Mouse (Mus musculus) MEL (cell line): ENCODE measurements at regions not wholly inside any gene's neighbourhood (a gene's known extent, or its start where the extent isn't known, plus 50 kb on each side); places are given as distances from the start of the nearest gene placed in this dataset.

Experiments
- DNase-seq: peaks from one replicate; pipeline ENCODE4 v3.0.0; 2011; ENCODE audit warnings: low read depth, low spot score
- H3K27ac ChIP-seq: 2 replicates; pipeline ENCODE4 v1.5.1; 2012; ENCODE audit warnings: low read depth, mild to moderate bottlenecking, control low read depth, low read length, moderate library complexity; ENCODE audit not compliant: control insufficient read depth
- H3K27me3 ChIP-seq, 2 experiments: fragments of 150-350 bp in 1 of 2; sonication (generic) in 1 of 2; 2 replicates each; pipeline ENCODE4 v1.6.1; 2012; ENCODE audit warnings: low read length in 2 of 2, mild to moderate bottlenecking in 2 of 2, improper control_type of control experiment in 1 of 2, moderate library complexity in 1 of 2; ENCODE audit not compliant: insufficient read depth in 2 of 2, control insufficient read depth in 1 of 2
- H3K36me3 ChIP-seq, 2 experiments: 2 replicates each; pipeline ENCODE4 v1.6.1; 2012 to 2014; ENCODE audit warnings: low read length in 2 of 2, improper control_type of control experiment in 1 of 2, inconsistent platforms in 1 of 2, mild to moderate bottlenecking in 1 of 2; ENCODE audit not compliant: insufficient read depth in 2 of 2, control insufficient read depth in 1 of 2
- H3K4me1 ChIP-seq, 2 experiments: fragments of 150-350 bp in 1 of 2; sonication (generic) in 1 of 2; 2 replicates each; pipeline ENCODE4 v1.6.1; 2012; ENCODE audit warnings: low read length in 2 of 2, improper control_type of control experiment in 1 of 2, mild to moderate bottlenecking in 1 of 2; ENCODE audit not compliant: insufficient read depth in 2 of 2, control insufficient read depth in 1 of 2
- H3K4me3 ChIP-seq, 2 experiments: fragments of 150-350 bp in 1 of 2; sonication (generic) in 1 of 2; 2 replicates each; pipeline ENCODE4 v1.5.1; 2012; ENCODE audit warnings: low read depth in 2 of 2, low read length in 2 of 2, mild to moderate bottlenecking in 2 of 2, moderate library complexity in 2 of 2, control low read depth in 1 of 2, improper control_type of control experiment in 1 of 2; ENCODE audit not compliant: control insufficient read depth in 1 of 2, insufficient read depth in 1 of 2
- H3K79me2 ChIP-seq: 2 replicates; pipeline ENCODE4 v1.6.1; 2012; ENCODE audit warnings: mild to moderate bottlenecking, low read length, moderate library complexity; ENCODE audit not compliant: control insufficient read depth, poor library complexity, insufficient read depth
- H3K9ac ChIP-seq: 2 replicates; pipeline ENCODE4 v1.6.1; 2012; ENCODE audit warnings: low read depth, mild to moderate bottlenecking, control low read depth, low read length, moderate library complexity; ENCODE audit not compliant: control insufficient read depth, poor library complexity, severe bottlenecking
- H3K9me3 ChIP-seq: fragments of 150-350 bp; sonication (generic); replicated peaks from 2 replicates; pipeline ENCODE4 v1.6.1; 2012; ENCODE audit warnings: mild to moderate bottlenecking, low read length, improper control_type of control experiment, moderate library complexity; ENCODE audit not compliant: insufficient read depth
- CHD1 ChIP-seq: IDR thresholded peaks from 2 replicates; pipeline ENCODE4 v1.6.1; 2012; ENCODE audit warnings: low read depth, mild to moderate bottlenecking, inconsistent platforms, low read length, improper control_type of control experiment
- CHD2 ChIP-seq: IDR thresholded peaks from 2 replicates; pipeline ENCODE4 v1.6.1; 2011; ENCODE audit warnings: low read length, improper control_type of control experiment
- E2F4 ChIP-seq: IDR thresholded peaks from 2 replicates; pipeline ENCODE4 v1.6.1; 2011; ENCODE audit warnings: low read depth, low read length, improper control_type of control experiment, borderline replicate concordance
- ELF1 ChIP-seq: IDR thresholded peaks from 2 replicates; pipeline ENCODE4 v1.6.1; 2014; ENCODE audit warnings: low read depth, mild to moderate bottlenecking, inconsistent platforms, low read length, improper control_type of control experiment, moderate library complexity
- GABPA ChIP-seq: IDR thresholded peaks from 2 replicates; pipeline ENCODE4 v1.6.1; 2012; ENCODE audit warnings: low read depth, mild to moderate bottlenecking, inconsistent platforms, low read length, improper control_type of control experiment, moderate library complexity
- HCFC1 ChIP-seq: IDR thresholded peaks from 2 replicates; pipeline ENCODE4 v1.6.1; 2012; ENCODE audit warnings: low read depth, mild to moderate bottlenecking, inconsistent platforms, low read length, improper control_type of control experiment, moderate library complexity
- JUND ChIP-seq: IDR thresholded peaks from 2 replicates; pipeline ENCODE4 v1.6.1; 2011; ENCODE audit warnings: low read depth, mild to moderate bottlenecking, improper control_type of control experiment, low read length
- MAFK ChIP-seq: IDR thresholded peaks from 2 replicates; pipeline ENCODE4 v1.6.1; 2011; ENCODE audit warnings: low read depth, mild to moderate bottlenecking, low read length, improper control_type of control experiment, borderline replicate concordance
- MAZ ChIP-seq: IDR thresholded peaks from 2 replicates; pipeline ENCODE4 v1.6.1; 2012; ENCODE audit warnings: low read depth, mild to moderate bottlenecking, inconsistent platforms, low read length, improper control_type of control experiment
- MEF2A ChIP-seq: IDR thresholded peaks from 2 replicates; pipeline ENCODE4 v1.6.1; 2014; ENCODE audit warnings: low read depth, mild to moderate bottlenecking, inconsistent platforms, low read length, improper control_type of control experiment; ENCODE audit not compliant: poor library complexity, insufficient replicate concordance, severe bottlenecking; ENCODE audit errors: extremely low read depth
- MYB ChIP-seq: IDR thresholded peaks from 2 replicates; pipeline ENCODE4 v1.6.1; 2011; ENCODE audit warnings: mild to moderate bottlenecking, low read depth, low read length, improper control_type of control experiment
- MYC ChIP-seq: IDR thresholded peaks from 2 replicates; pipeline ENCODE4 v1.6.1; 2011; ENCODE audit warnings: low read depth, mild to moderate bottlenecking, low read length, improper control_type of control experiment, moderate library complexity
- NELFE ChIP-seq: IDR thresholded peaks from 2 replicates; pipeline ENCODE4 v1.6.1; 2011; ENCODE audit warnings: low read depth, low read length, improper control_type of control experiment
- POLR2A ChIP-seq, 2 experiments: IDR thresholded peaks; 2 replicates each; pipeline ENCODE4 v1.6.1; 2011 to 2012; ENCODE audit warnings: low read length in 2 of 2, mild to moderate bottlenecking in 2 of 2, control low read depth in 1 of 2, improper control_type of control experiment in 1 of 2, low read depth in 1 of 2, moderate library complexity in 1 of 2; ENCODE audit not compliant: control insufficient read depth in 1 of 2, insufficient read depth in 1 of 2, poor library complexity in 1 of 2
- POLR2AphosphoS2 ChIP-seq: IDR thresholded peaks from 2 replicates; pipeline ENCODE4 v1.6.1; 2011; ENCODE audit warnings: low read length, improper control_type of control experiment
- SIN3A ChIP-seq: IDR thresholded peaks from 2 replicates; pipeline ENCODE4 v1.6.1; 2012; ENCODE audit warnings: low read length, improper control_type of control experiment, inconsistent platforms
- SMC3 ChIP-seq: IDR thresholded peaks from 2 replicates; pipeline ENCODE4 v1.6.1; 2011; ENCODE audit warnings: low read depth, low read length, improper control_type of control experiment
- TAL1 ChIP-seq: IDR thresholded peaks from 2 replicates; pipeline ENCODE4 v1.6.1; 2012; ENCODE audit warnings: mild to moderate bottlenecking, inconsistent platforms, low read length, moderate library complexity, mixed read lengths
- TBP ChIP-seq: IDR thresholded peaks from 2 replicates; pipeline ENCODE4 v1.8.0; 2011; ENCODE audit warnings: low read depth, low read length, improper control_type of control experiment
- TCF12 ChIP-seq: IDR thresholded peaks from 2 replicates; pipeline ENCODE4 v1.6.1; 2014; ENCODE audit warnings: low read depth, mild to moderate bottlenecking, inconsistent platforms, low read length, improper control_type of control experiment, moderate library complexity
- UBTF ChIP-seq: IDR thresholded peaks from 2 replicates; pipeline ENCODE4 v1.6.1; 2012; ENCODE audit warnings: low read depth, mild to moderate bottlenecking, inconsistent platforms, low read length, improper control_type of control experiment, moderate library complexity, borderline replicate concordance; ENCODE audit not compliant: insufficient read depth
- USF1 ChIP-seq: IDR thresholded peaks from 2 replicates; pipeline ENCODE4 v1.6.1; 2014; ENCODE audit warnings: low read depth, mild to moderate bottlenecking, inconsistent platforms, low read length, improper control_type of control experiment, moderate library complexity
- USF2 ChIP-seq, 2 experiments: IDR thresholded peaks; 2 replicates each; pipeline ENCODE4 v1.6.1; 2011 to 2012; ENCODE audit warnings: improper control_type of control experiment in 2 of 2, low read length in 2 of 2, borderline replicate concordance in 1 of 2, inconsistent platforms in 1 of 2, low read depth in 1 of 2, mild to moderate bottlenecking in 1 of 2; ENCODE audit not compliant: insufficient read depth in 1 of 2
- ZKSCAN1 ChIP-seq: IDR thresholded peaks from 2 replicates; pipeline ENCODE4 v1.6.1; 2012; ENCODE audit warnings: low read depth, mild to moderate bottlenecking, inconsistent platforms, low read length, improper control_type of control experiment, moderate library complexity
- ZMIZ1 ChIP-seq: IDR thresholded peaks from 2 replicates; pipeline ENCODE4 v1.6.1; 2012; ENCODE audit warnings: low read depth, mild to moderate bottlenecking, inconsistent platforms, low read length, improper control_type of control experiment, moderate library complexity
- ZNF384 ChIP-seq: IDR thresholded peaks from 2 replicates; pipeline ENCODE4 v1.6.1; 2012; ENCODE audit warnings: low read depth, mild to moderate bottlenecking, inconsistent platforms, low read length, improper control_type of control experiment

DNA sequence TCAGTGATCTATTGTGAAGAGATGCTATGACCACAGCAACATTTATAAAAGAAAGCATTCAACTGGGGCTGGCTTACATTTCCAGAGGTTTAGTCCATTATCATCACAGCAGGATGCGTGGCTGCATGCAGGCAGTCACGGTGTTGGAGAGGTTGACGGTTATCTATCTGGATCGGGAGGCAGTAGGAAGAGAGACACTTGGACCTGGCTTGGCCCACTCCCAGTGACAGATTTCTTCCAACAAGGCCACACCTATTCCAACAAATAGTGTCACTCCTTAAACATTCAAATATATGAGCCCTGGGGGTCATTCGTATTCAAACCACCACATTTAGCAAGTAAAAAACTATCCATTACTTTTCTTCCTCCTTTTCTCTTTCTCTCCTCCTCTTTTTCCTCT, 77.4 kb upstream of the Ltbp1 start:
- H3K27me3 ChIP-seq, result no peaks in the 10 kb centered on the region
- no peak overlapping the region for H3K27ac ChIP-seq
- H3K36me3 ChIP-seq, result no peaks in the 10 kb centered on the region
- H3K9ac ChIP-seq, result no peak overlapping the region
- no peaks in the 10 kb centered on the region for H3K4me1 ChIP-seq
- no peak for TF ChIP-seq MEF2A
- TF ChIP-seq JUND, result no peak
- TF ChIP-seq MAFK, result no peak
- TF ChIP-seq MYB, result no peak
- no peak for TF ChIP-seq CHD2
- TF ChIP-seq SMC3, result no peak
- no peak for TF ChIP-seq ZKSCAN1
- TF ChIP-seq ZMIZ1, result no peak
- no peak for TF ChIP-seq MYC
- no peak for TF ChIP-seq NELFE
- no peak for TF ChIP-seq USF1
- no peak for TF ChIP-seq ZNF384
- no peaks in the 10 kb centered on the region for H3K79me2 ChIP-seq
- DNase-seq, result no peak
- no peak overlapping the region for H3K4me3 ChIP-seq
- no peaks in the 10 kb centered on the region for H3K9me3 ChIP-seq

DNA sequence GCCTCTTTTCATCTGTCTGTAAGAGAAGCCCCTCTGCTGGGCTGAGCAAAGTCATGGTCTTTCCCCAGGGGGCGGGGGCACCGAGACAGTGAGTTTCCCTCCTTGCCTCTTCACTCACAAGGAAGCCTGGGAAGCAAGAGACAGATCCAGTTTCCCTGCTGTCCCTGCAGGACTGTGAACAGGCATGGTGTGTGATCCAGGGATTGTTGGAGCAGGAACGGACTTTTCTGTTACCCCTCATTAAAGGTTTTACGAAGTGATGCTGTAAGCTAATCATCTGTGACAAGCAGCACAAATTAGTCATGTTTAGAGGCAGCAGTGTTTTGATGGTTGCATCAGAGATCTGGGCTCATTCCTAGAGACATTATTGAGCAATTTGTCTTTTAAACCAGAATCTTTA, 73.8 kb upstream of the Ltbp1 start:
- no peak for TF ChIP-seq UBTF
- TF ChIP-seq E2F4, result no peak
- no peak for TF ChIP-seq POLR2AphosphoS2
- no peak for TF ChIP-seq TCF12
- TF ChIP-seq SIN3A, result no peak
- no peak for TF ChIP-seq ZMIZ1
- no peak for TF ChIP-seq GABPA
- no peak for TF ChIP-seq MEF2A
- no peak for TF ChIP-seq CHD1
- TF ChIP-seq MAFK, result no peak
- no peak for TF ChIP-seq HCFC1
- no peak for TF ChIP-seq ELF1
- TF ChIP-seq POLR2A (IDR thresholded peaks at IDR 0.05; ENCODE audit: control insufficient read depth in 1 of 2, insufficient read depth in 1 of 2, low read depth in 1 of 2, low read length in 2 of 2, poor library complexity in 1 of 2), result no peak
- no peak for TF ChIP-seq TAL1
- no peak for TF ChIP-seq USF1
- no peak for TF ChIP-seq JUND
- no peak for TF ChIP-seq TBP
- no peak for TF ChIP-seq USF2 (IDR thresholded peaks at IDR 0.05; ENCODE audit: borderline replicate concordance in 1 of 2, insufficient read depth in 1 of 2, low read depth in 1 of 2, low read length in 2 of 2)
- no peak for TF ChIP-seq MAZ
- H3K27ac ChIP-seq, result no peak overlapping the region
- no peaks in the 10 kb centered on the region for H3K36me3 ChIP-seq
- no peaks in the 10 kb centered on the region for H3K27me3 ChIP-seq
- no peaks in the 10 kb centered on the region for H3K4me1 ChIP-seq
- H3K79me2 ChIP-seq, result no peaks in the 10 kb centered on the region
- H3K4me3 ChIP-seq, result no peak overlapping the region
- no peak overlapping the region for H3K9ac ChIP-seq
- no peaks in the 10 kb centered on the region for H3K9me3 ChIP-seq
- no peak for DNase-seq
